Mouse (Mus musculus): Measurements from ENCODE around the gene Mindy3.

Mindy3 gene

GRCm38 (mm10) chr2:12368451-12368850, 50.8 kb downstream of the Mindy3 start:
- DNase-seq: peak; percentile 56

- no peak for DNase-seq
Measured at GRCm38 (mm10) chr2:12368016-12368415, 51.3 kb downstream of the Mindy3 start.

- no peak for DNase-seq
Measured at GRCm38 (mm10) chr2:12361310-12361709, 58.0 kb downstream of the Mindy3 start.

GRCm38 (mm10) chr2:12354837-12355236, 64.4 kb downstream of the Mindy3 start:
- DNase-seq: no peak

GRCm38 (mm10) chr2:12348914-12349313, 70.4 kb downstream of the Mindy3 start:
- DNase-seq: no peak

GRCm38 (mm10) chr2:12331962-12332361, 87.3 kb downstream of the Mindy3 start:
- no peak for DNase-seq

GRCm38 (mm10) chr2:12329620-12330019, 89.7 kb downstream of the Mindy3 start:
- no peak for DNase-seq

- DNase-seq: no peak
Measured at GRCm38 (mm10) chr2:12329068-12329407, 90.2 kb downstream of the Mindy3 start.

GRCm38 (mm10) chr2:12328355-12329067, 90.8 kb downstream of the Mindy3 start:
- no peak for DNase-seq

GRCm38 (mm10) chr2:12327691-12328354, 91.4 kb downstream of the Mindy3 start:
- DNase-seq: no peak

GRCm38 (mm10) chr2:12327216-12327615, 92.1 kb downstream of the Mindy3 start:
- DNase-seq: peak; percentile 81

GRCm38 (mm10) chr2:12325868-12326267, 93.4 kb downstream of the Mindy3 start:
- DNase-seq: no peak

- no peak for DNase-seq
Measured at GRCm38 (mm10) chr2:12325417-12325816, 93.9 kb downstream of the Mindy3 start.

GRCm38 (mm10) chr2:12320914-12321313, 98.4 kb downstream of the Mindy3 start:
- no peak for DNase-seq

GRCm38 (mm10) chr2:12318715-12319114, 100.6 kb downstream of the Mindy3 start:
- DNase-seq: no peak

GRCm38 (mm10) chr2:12318036-12318435, 101.2 kb downstream of the Mindy3 start:
- DNase-seq: no peak

- peak; percentile 16 for DNase-seq
Measured at GRCm38 (mm10) chr2:12317343-12317742, 101.9 kb downstream of the Mindy3 start.

- DNase-seq: no peak
Measured at GRCm38 (mm10) chr2:12316361-12316760, 102.9 kb downstream of the Mindy3 start.

GRCm38 (mm10) chr2:12314028-12314427, 105.2 kb downstream of the Mindy3 start:
- no peak for DNase-seq

GRCm38 (mm10) chr2:12308466-12308865, 110.8 kb downstream of the Mindy3 start:
- DNase-seq: no peak

GRCm38 (mm10) chr2:12307311-12307710, 112.0 kb downstream of the Mindy3 start:
- no peak for DNase-seq

GRCm38 (mm10) chr2:12305064-12305650, 114.1 kb downstream of the Mindy3 start:
- DNase-seq: no peak

GRCm38 (mm10) chr2:12301431-12302170, 117.7 kb downstream of the Mindy3 start, which contains the start of gene Itga8:
Gene Itga8, minus strand, starts transcription at chr2:12301922.
- peak; percentile 81 for DNase-seq

Measured in liver (tissue).